Mouse (Mus musculus) C2C12 (cell line): Measurements from ENCODE around the gene Grm8.

Experiments
- CTCF ChIP-seq: IDR thresholded peaks from one replicate; pipeline ENCODE4 v1.5.1; 2011; ENCODE audit not compliant: control insufficient read depth, insufficient read depth, insufficient read length
- FOSL1 ChIP-seq: IDR thresholded peaks from one replicate; pipeline ENCODE4 v1.8.0; 2011; ENCODE audit warnings: mild to moderate bottlenecking, low read length; ENCODE audit not compliant: poor library complexity, insufficient read depth, severe bottlenecking

DNA sequence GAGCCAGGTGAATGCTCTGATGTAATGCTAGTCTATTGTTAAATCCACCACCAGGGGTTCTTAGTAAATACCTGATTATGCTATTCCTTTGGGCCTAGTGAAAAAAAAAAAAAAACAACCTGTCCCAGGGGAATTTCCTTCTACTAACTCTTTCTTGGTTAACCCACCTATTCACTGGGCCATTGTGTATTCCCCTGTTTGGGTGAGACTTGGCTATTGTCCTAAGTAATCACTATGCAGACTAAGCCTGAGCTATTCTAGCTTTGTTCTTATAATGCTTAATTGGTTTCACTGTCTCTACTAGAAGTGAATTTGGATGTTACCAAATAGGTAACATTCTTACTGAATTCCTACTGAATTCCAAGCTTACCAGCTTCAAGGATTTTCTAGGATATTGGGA lies 872.4 kb downstream of the Grm8 start:
- no peak for TF ChIP-seq CTCF
- TF ChIP-seq FOSL1, result no peak
